Mouse (Mus musculus): ENCODE results near the gene Slc39a8. TPM values are rescaled to one million over a fixed set of nuclear protein-coding genes. Genes with fewer than 3 reads are reported as not detected.

The Slc39a8 gene
- polyA plus RNA-seq, 1 experiment from 2014 or later, result 12.2 TPM

GRCm38 (mm10) chr3:135937455-135937854 is 112.4 kb downstream of the Slc39a8 start:
- H3K9ac ChIP-seq, result no peak overlapping the region
- H3K36me3 ChIP-seq, result no peaks in the 10 kb centered on the region
- H3K4me2 ChIP-seq, result no peak overlapping the region
- no peak for ATAC-seq (ENCODE audit: low read depth)
- H3K4me3 ChIP-seq, result no peak overlapping the region
- H3K4me1 ChIP-seq (replicated peaks), result no peaks in the 10 kb centered on the region
- no peaks in the 10 kb centered on the region for H3K9me3 ChIP-seq
- H3K27ac ChIP-seq (replicated peaks), result no peak overlapping the region
- WGBS, result 84% methylated on average over 2 of the region's 2 CpGs
- H3K27me3 ChIP-seq, result no peaks in the 10 kb centered on the region

Other genes starting within 250 kb of the Slc39a8 start
- 7.8 and 8.4 TPM in 2 replicates for gene Nfkb1, start 133.7 kb upstream of the Slc39a8 start, polyA plus RNA-seq (2015; fragmentation: Nextera tagmentation; extraction: Ambion mirVana)

All from neural tube, embryonic 13.5 days (tissue).